Mouse (Mus musculus): Measurements from ENCODE around the gene Phf24. TPM values are rescaled to one million over a fixed set of nuclear protein-coding genes. Genes with fewer than 3 reads are reported as not detected.

The Phf24 gene
- polyA plus RNA-seq, 1 experiment from 2014 or later: 11.8 TPM

DNA sequence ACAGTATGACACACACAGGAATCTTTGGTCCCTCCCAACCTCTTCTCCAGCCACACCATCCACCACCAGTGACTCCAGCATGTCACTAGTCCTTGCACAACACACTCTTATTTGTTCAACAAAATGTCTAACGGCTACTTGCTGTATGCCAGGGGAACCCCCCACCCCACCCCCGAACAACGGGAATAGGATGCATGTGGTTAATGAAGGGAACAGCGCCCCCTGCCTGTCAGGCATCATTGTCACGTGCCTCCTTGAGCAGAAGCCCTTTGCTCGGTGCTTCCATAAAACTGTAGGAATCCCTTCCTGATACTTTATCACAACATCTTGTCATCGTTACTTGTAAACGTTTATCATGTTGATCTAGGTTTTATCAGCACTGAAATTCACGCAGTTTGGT lies 14.3 kb upstream of the Phf24 start:
- no peaks in the 10 kb centered on the region for H3K36me3 ChIP-seq (ENCODE audit: control insufficient read depth, insufficient read depth, low read length)
- DNase-seq (ENCODE audit: low spot score) (no peak), ATAC-seq (no peak)
- H3K4me3 ChIP-seq (ENCODE audit: low read depth, low read length): no peak overlapping the region
- H3K9me3 ChIP-seq (replicated peaks; ENCODE audit: control insufficient read depth, low read length): no peaks in the 10 kb centered on the region
- WGBS: 69% methylated on average over 9 of the region's 9 CpGs
- no peaks in the 10 kb centered on the region for H3K27me3 ChIP-seq (replicated peaks; ENCODE audit: control insufficient read depth, insufficient read depth, low read length)
- no peak overlapping the region for H3K9ac ChIP-seq (ENCODE audit: low read length)
- no peaks in the 10 kb centered on the region for H3K4me1 ChIP-seq (ENCODE audit: control insufficient read depth, insufficient read depth, low read length)
- no peak overlapping the region for H3K4me2 ChIP-seq (ENCODE audit: low read length)
- no peak overlapping the region for H3K27ac ChIP-seq (ENCODE audit: low read depth, low read length)

- Histone ChIP-seq H3K4me3 (ENCODE audit: low read depth, low read length) (no peak overlapping the region), H3K36me3 (ENCODE audit: control insufficient read depth, insufficient read depth, low read length) (no peaks in the 10 kb centered on the region), H3K27me3 (replicated peaks; ENCODE audit: control insufficient read depth, insufficient read depth, low read length) (no peaks in the 10 kb centered on the region), H3K9me3 (replicated peaks; ENCODE audit: control insufficient read depth, low read length) (no peaks in the 10 kb centered on the region), H3K27ac (ENCODE audit: low read depth, low read length) (no peak overlapping the region), H3K4me1 (ENCODE audit: control insufficient read depth, insufficient read depth, low read length) (no peaks in the 10 kb centered on the region), H3K4me2 (ENCODE audit: low read length) (no peak overlapping the region), H3K9ac (ENCODE audit: low read length) (no peak overlapping the region)
- DNase-seq (ENCODE audit: low spot score): no peak
- 88% methylated on average over 5 of the region's 5 CpGs for WGBS
- no peak for ATAC-seq
These were observed 13.7 kb upstream of the Phf24 start for GRCm38 (mm10) chr4:42902730-42903129.

DNA sequence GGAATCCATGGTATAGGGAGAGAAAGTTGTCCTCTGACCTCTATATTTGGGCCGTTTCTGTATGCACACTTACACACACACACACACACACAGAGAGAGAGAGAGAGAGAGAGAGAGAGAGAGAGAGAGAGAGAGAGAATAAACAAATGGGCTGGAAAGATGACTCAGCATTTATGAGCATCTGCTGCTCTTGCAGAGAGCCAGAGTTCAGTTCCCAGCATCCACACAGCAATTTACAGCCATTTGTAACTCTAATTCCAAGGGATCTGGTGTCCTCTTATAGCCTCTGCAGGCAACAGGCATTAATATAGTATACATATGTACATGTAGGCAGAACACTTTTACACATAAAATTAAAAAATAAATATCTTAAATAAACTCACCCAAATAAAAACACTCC lies 12.5 kb upstream of the Phf24 start:
- Histone ChIP-seq H3K27ac (ENCODE audit: low read depth, low read length) (no peak overlapping the region), H3K9ac (ENCODE audit: low read length) (no peak overlapping the region), H3K27me3 (replicated peaks; ENCODE audit: control insufficient read depth, insufficient read depth, low read length) (no peaks in the 10 kb centered on the region), H3K4me1 (ENCODE audit: control insufficient read depth, insufficient read depth, low read length) (no peaks in the 10 kb centered on the region), H3K36me3 (ENCODE audit: control insufficient read depth, insufficient read depth, low read length) (no peaks in the 10 kb centered on the region), H3K9me3 (replicated peaks; ENCODE audit: control insufficient read depth, low read length) (no peaks in the 10 kb centered on the region), H3K4me3 (ENCODE audit: low read depth, low read length) (no peak overlapping the region), H3K4me2 (ENCODE audit: low read length) (no peak overlapping the region)
- no peak for DNase-seq (ENCODE audit: low spot score)
- ATAC-seq: no peak
- 76% methylated on average over 1 of the region's 1 CpGs for WGBS

- DNase-seq (ENCODE audit: low spot score) (no peak), ATAC-seq (no peak)
- no peaks in the 10 kb centered on the region for H3K27me3 ChIP-seq (replicated peaks; ENCODE audit: control insufficient read depth, insufficient read depth, low read length)
- H3K9ac ChIP-seq (ENCODE audit: low read length): no peak overlapping the region
- H3K4me1 ChIP-seq (ENCODE audit: control insufficient read depth, insufficient read depth, low read length): no peaks in the 10 kb centered on the region
- H3K4me2 ChIP-seq (ENCODE audit: low read length): no peak overlapping the region
- 75% methylated on average over 3 of the region's 3 CpGs for WGBS
- no peak overlapping the region for H3K4me3 ChIP-seq (ENCODE audit: low read depth, low read length)
- H3K9me3 ChIP-seq (replicated peaks; ENCODE audit: control insufficient read depth, low read length): no peaks in the 10 kb centered on the region
- H3K27ac ChIP-seq (ENCODE audit: low read depth, low read length): no peak overlapping the region
- no peaks in the 10 kb centered on the region for H3K36me3 ChIP-seq (ENCODE audit: control insufficient read depth, insufficient read depth, low read length)
These were observed 11.9 kb upstream of the Phf24 start for GRCm38 (mm10) chr4:42904523-42904922.

- no peak overlapping the region for H3K27ac ChIP-seq (ENCODE audit: low read depth, low read length)
- H3K4me1 ChIP-seq (ENCODE audit: control insufficient read depth, insufficient read depth, low read length): no peaks in the 10 kb centered on the region
- H3K27me3 ChIP-seq (replicated peaks; ENCODE audit: control insufficient read depth, insufficient read depth, low read length): no peaks in the 10 kb centered on the region
- H3K36me3 ChIP-seq (ENCODE audit: control insufficient read depth, insufficient read depth, low read length): no peaks in the 10 kb centered on the region
- H3K4me3 ChIP-seq (ENCODE audit: low read depth, low read length): no peak overlapping the region
- H3K4me2 ChIP-seq (ENCODE audit: low read length): no peak overlapping the region
- H3K9me3 ChIP-seq (replicated peaks; ENCODE audit: control insufficient read depth, low read length): no peaks in the 10 kb centered on the region
- 42% methylated on average over 6 of the region's 6 CpGs for WGBS
- H3K9ac ChIP-seq (ENCODE audit: low read length): no peak overlapping the region
- DNase-seq (ENCODE audit: low spot score): peak; percentile 19
- ATAC-seq: no peak
These were observed 11.5 kb upstream of the Phf24 start for GRCm38 (mm10) chr4:42904966-42905365.

DNA sequence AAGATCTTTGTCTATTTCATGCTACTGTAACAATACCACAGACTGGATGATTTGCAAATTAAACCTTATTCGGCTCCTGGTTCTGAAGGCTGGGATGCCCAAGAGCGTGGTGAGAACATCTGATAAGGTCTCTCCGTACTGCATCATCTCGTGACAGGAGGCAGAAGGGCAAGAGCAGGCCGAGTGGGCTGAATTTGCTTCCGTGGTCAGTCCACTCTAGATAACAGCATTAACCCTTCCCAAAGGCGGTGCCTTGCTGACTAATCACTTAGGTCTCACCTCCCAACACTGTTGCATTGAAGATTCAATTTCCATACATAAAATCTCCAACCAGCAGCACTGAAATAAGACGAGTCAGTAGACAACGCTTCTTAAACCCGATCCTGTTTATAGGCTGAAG lies 3.1 kb upstream of the Phf24 start:
- Histone ChIP-seq H3K27me3 (replicated peaks; ENCODE audit: control insufficient read depth, insufficient read depth, low read length) (peaks cover 23% of the 10 kb centered on the region), H3K4me2 (ENCODE audit: low read length) (no peak overlapping the region), H3K27ac (ENCODE audit: low read depth, low read length) (no peak overlapping the region), H3K9me3 (replicated peaks; ENCODE audit: control insufficient read depth, low read length) (no peaks in the 10 kb centered on the region), H3K4me3 (ENCODE audit: low read depth, low read length) (no peak overlapping the region), H3K9ac (ENCODE audit: low read length) (no peak overlapping the region), H3K36me3 (ENCODE audit: control insufficient read depth, insufficient read depth, low read length) (no peaks in the 10 kb centered on the region), H3K4me1 (ENCODE audit: control insufficient read depth, insufficient read depth, low read length) (no peaks in the 10 kb centered on the region)
- ATAC-seq: no peak
- WGBS: 54% methylated on average over 10 of the region's 10 CpGs
- no peak for DNase-seq (ENCODE audit: low spot score)

- Histone ChIP-seq H3K27ac (ENCODE audit: low read depth, low read length) (no peak overlapping the region), H3K27me3 (replicated peaks; ENCODE audit: control insufficient read depth, insufficient read depth, low read length) (peaks cover 25% of the 10 kb centered on the region), H3K4me2 (ENCODE audit: low read length) (no peak overlapping the region), H3K4me1 (ENCODE audit: control insufficient read depth, insufficient read depth, low read length) (no peaks in the 10 kb centered on the region), H3K4me3 (ENCODE audit: low read depth, low read length) (no peak overlapping the region), H3K9ac (ENCODE audit: low read length) (no peak overlapping the region), H3K9me3 (replicated peaks; ENCODE audit: control insufficient read depth, low read length) (no peaks in the 10 kb centered on the region), H3K36me3 (ENCODE audit: control insufficient read depth, insufficient read depth, low read length) (no peaks in the 10 kb centered on the region)
- no peak for ATAC-seq
- DNase-seq (ENCODE audit: low spot score): no peak
- 88% methylated on average over 12 of the region's 12 CpGs for WGBS
These were observed 1.1 kb upstream of the Phf24 start for GRCm38 (mm10) chr4:42915311-42915710.

DNA sequence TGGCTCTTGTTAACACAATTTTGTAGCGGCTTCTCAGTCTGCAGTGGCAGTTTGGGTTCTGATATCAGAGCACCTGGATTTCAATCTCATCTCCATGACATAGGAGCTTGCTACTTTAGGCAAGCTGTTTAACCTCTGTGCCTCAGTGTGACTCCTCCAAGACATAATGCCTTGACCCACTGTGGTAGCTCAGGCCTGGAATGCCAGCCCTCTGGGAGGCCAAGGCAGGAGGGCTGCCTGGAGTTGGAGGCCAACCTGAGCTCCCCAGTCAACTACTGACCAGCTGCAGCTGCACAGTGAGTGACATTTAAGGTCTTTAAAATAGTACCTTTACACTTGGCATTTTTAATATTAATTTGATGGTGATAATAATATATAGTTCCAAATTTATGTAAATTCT lies 494 bp upstream of the Phf24 start:
- WGBS: 61% methylated on average over 1 of the region's 1 CpGs

DNA sequence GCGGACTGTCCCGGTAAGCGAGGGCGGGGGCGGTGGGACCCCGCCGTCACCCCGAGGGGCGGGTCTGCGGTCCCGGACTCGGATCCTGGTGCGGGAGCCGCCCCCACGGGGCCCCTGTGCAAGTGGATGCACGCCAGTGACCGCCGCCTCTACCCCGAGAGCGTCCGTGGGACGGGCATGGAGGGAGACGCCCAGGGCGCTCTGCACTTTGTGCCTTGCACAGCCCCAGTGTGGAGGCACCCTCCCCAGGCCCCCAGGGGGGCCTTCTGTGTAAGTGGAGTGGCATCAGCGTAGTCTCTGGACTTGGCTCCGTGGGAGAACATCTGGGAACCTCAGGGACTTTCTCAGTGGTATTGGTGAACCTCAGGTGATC lies 928 bp downstream of the Phf24 start:
- 4% methylated on average over 25 of the region's 26 CpGs for WGBS

More for the DNA sequence above, 494 bp upstream of the Phf24 start:
- DNase-seq (ENCODE audit: low spot score): no peak
- Histone ChIP-seq H3K27me3 (replicated peaks; ENCODE audit: control insufficient read depth, insufficient read depth, low read length) (peaks cover 25% of the 10 kb centered on the region), H3K36me3 (ENCODE audit: control insufficient read depth, insufficient read depth, low read length) (no peaks in the 10 kb centered on the region), H3K9me3 (replicated peaks; ENCODE audit: control insufficient read depth, low read length) (no peaks in the 10 kb centered on the region), H3K9ac (ENCODE audit: low read length) (no peak overlapping the region), H3K4me2 (ENCODE audit: low read length) (no peak overlapping the region), H3K27ac (ENCODE audit: low read depth, low read length) (no peak overlapping the region), H3K4me1 (ENCODE audit: control insufficient read depth, insufficient read depth, low read length) (no peaks in the 10 kb centered on the region), H3K4me3 (ENCODE audit: low read depth, low read length) (peak overlapping the region; percentile 59; the same call in 1 of the 2 replicates)
- ATAC-seq: no peak

More for the DNA sequence above, 928 bp downstream of the Phf24 start:
- peaks cover 25% of the 10 kb centered on the region for H3K27me3 ChIP-seq (replicated peaks; ENCODE audit: control insufficient read depth, insufficient read depth, low read length)
- peak overlapping the region; percentile 27; the same call in 1 of the 2 replicates for H3K27ac ChIP-seq (ENCODE audit: low read depth, low read length)
- peak overlapping the region; percentile 86 for H3K4me2 ChIP-seq (ENCODE audit: low read length)
- ATAC-seq (peak; percentile 61), DNase-seq (ENCODE audit: low spot score) (peak; percentile 12)
- no peaks in the 10 kb centered on the region for H3K4me1 ChIP-seq (ENCODE audit: control insufficient read depth, insufficient read depth, low read length)
- no peaks in the 10 kb centered on the region for H3K9me3 ChIP-seq (replicated peaks; ENCODE audit: control insufficient read depth, low read length)
- peak overlapping the region; percentile 78 for H3K9ac ChIP-seq (ENCODE audit: low read length)
- H3K36me3 ChIP-seq (ENCODE audit: control insufficient read depth, insufficient read depth, low read length): no peaks in the 10 kb centered on the region
- peak overlapping the region; percentile 59 for H3K4me3 ChIP-seq (ENCODE audit: low read depth, low read length)

All from forebrain, embryonic 14.5 days (tissue).